Mouse (Mus musculus) midbrain, postnatal 0 days (tissue): ENCODE results near the gene C2cd2. TPM values are rescaled to one million over a fixed set of nuclear protein-coding genes. Genes with fewer than 3 reads are reported as not detected.

Experiments
- ATAC-seq: fragments of 200-750 bp; cut with Nextera tagmentation; 2 replicates; pipeline ENCODE4 v1.8.0; 2017; ENCODE audit warnings: moderate number of reproducible peaks, mild to moderate bottlenecking, moderate TSS enrichment, moderate library complexity; ENCODE audit not compliant: low FRiP score
- DNase-seq: peaks from one replicate; pipeline ENCODE4 v3.0.0-alpha.2; 2015; ENCODE audit warnings: low spot score
- H3K27ac ChIP-seq: fragments of 300-500 bp; sonication (generic); 2 replicates; pipeline ENCODE4 v1.5.1; 2014; ENCODE audit warnings: low read depth, mild to moderate bottlenecking, low read length, mixed read lengths
- H3K27me3 ChIP-seq: fragments of 300-500 bp; sonication (generic); 2 replicates; pipeline ENCODE4 v1.6.1; 2014; ENCODE audit warnings: low read length, control low read depth, mixed read lengths; ENCODE audit not compliant: insufficient read depth
- H3K36me3 ChIP-seq: fragments of 300-500 bp; sonication (generic); 2 replicates; pipeline ENCODE4 v1.6.1; 2014; ENCODE audit warnings: low read length, control low read depth, mixed read lengths; ENCODE audit not compliant: insufficient read depth
- H3K4me1 ChIP-seq: fragments of 300-500 bp; sonication (generic); 2 replicates; pipeline ENCODE4 v1.6.1; 2014; ENCODE audit warnings: mild to moderate bottlenecking, control low read depth, antibody characterized with exemption, low read length, mixed read lengths; ENCODE audit not compliant: insufficient read depth
- H3K4me2 ChIP-seq: fragments of 300-500 bp; sonication (generic); 2 replicates; pipeline ENCODE4 v1.6.1; 2014; ENCODE audit warnings: low read depth, mild to moderate bottlenecking, low read length, mixed read lengths; ENCODE audit not compliant: poor library complexity, severe bottlenecking
- H3K4me3 ChIP-seq: fragments of 300-500 bp; sonication (generic); 2 replicates; pipeline ENCODE4 v1.5.1; 2014; ENCODE audit warnings: low read depth, mild to moderate bottlenecking, low read length, moderate library complexity
- H3K9ac ChIP-seq: fragments of 300-500 bp; sonication (generic); replicated peaks from 2 replicates; pipeline ENCODE4 v1.6.1; 2014; ENCODE audit warnings: mild to moderate bottlenecking, low read length, moderate library complexity, mixed read lengths; ENCODE audit not compliant: poor library complexity, severe bottlenecking
- H3K9me3 ChIP-seq: fragments of 300-500 bp; sonication (generic); 2 replicates; pipeline ENCODE4 v1.6.1; 2016; ENCODE audit warnings: low read length, control low read depth
- CTCF ChIP-seq: IDR thresholded peaks from 2 replicates; pipeline ENCODE4 v1.5.1; 2016; ENCODE audit warnings: antibody characterized with exemption, mild to moderate bottlenecking
- WGBS: fragments of 180-500 bp; shearing (Covaris S2); extraction: QIAGEN DNeasy Blood & Tissue Kit; methylation state at CpG from one replicate; pipeline ENCODE4 v1.1.7; 2014; 5-methylcytosine and 5-hydroxymethylcytosine counted together
- polyA plus RNA-seq: library from polyadenylated mRNA; unstranded; fragments of >200 nt; fragmentation: Nextera tagmentation; extraction: Ambion mirVana; gene quantifications from 2 replicates; pipeline ENCODE4 v1.2.1, GENCODE M21; 2015
- total RNA-seq: library from RNA; depleted of rRNA; stranded (reverse); fragments of >200 nt; gene quantifications from 2 replicates; pipeline ENCODE4 v1.2.3, GENCODE M21; 2014

The C2cd2 gene
- total and polyA plus RNA-seq, 2 experiments from 2014 or later, result 12.1 to 27.0 TPM

- no peaks in the 10 kb centered on the region for H3K4me1 ChIP-seq
Measured at GRCm38 (mm10) chr16:97828207-97828606, 134.2 kb downstream of the C2cd2 start.

GRCm38 (mm10) chr16:97823311-97824007 lies 138.9 kb downstream of the C2cd2 start:
- no peak for TF ChIP-seq CTCF
- no peak for DNase-seq
- Histone ChIP-seq H3K27ac (no peak overlapping the region), H3K4me1 (no peaks in the 10 kb centered on the region), H3K9ac (no peak overlapping the region), H3K9me3 (no peaks in the 10 kb centered on the region), H3K4me3 (no peak overlapping the region), H3K4me2 (no peak overlapping the region), H3K36me3 (peaks cover 29% of the 10 kb centered on the region), H3K27me3 (no peaks in the 10 kb centered on the region)
- WGBS, result 99% methylated on average over 6 of the region's 6 CpGs
- no peak for ATAC-seq

More at GRCm38 (mm10) chr16:97828207-97828606, 134.2 kb downstream of the C2cd2 start:
- 96% methylated on average over 1 of the region's 1 CpGs for WGBS
- Histone ChIP-seq H3K27me3 (no peaks in the 10 kb centered on the region), H3K9me3 (no peaks in the 10 kb centered on the region), H3K4me3 (no peak overlapping the region), H3K4me2 (no peak overlapping the region), H3K27ac (no peak overlapping the region), H3K9ac (no peak overlapping the region), H3K36me3 (peaks cover 45% of the 10 kb centered on the region)
- no peak for ATAC-seq
- no peak for TF ChIP-seq CTCF
- DNase-seq, result no peak

GRCm38 (mm10) chr16:97819532-97819931 lies 142.9 kb downstream of the C2cd2 start:
- Histone ChIP-seq H3K9ac (no peak overlapping the region), H3K4me1 (no peaks in the 10 kb centered on the region), H3K36me3 (peaks cover 43% of the 10 kb centered on the region), H3K4me2 (no peak overlapping the region), H3K4me3 (no peak overlapping the region), H3K27me3 (no peaks in the 10 kb centered on the region), H3K27ac (no peak overlapping the region), H3K9me3 (no peaks in the 10 kb centered on the region)
- 88% methylated on average over 4 of the region's 4 CpGs for WGBS
- no peak for TF ChIP-seq CTCF
- DNase-seq, result no peak
- ATAC-seq, result no peak

GRCm38 (mm10) chr16:97817414-97817813 lies 145.0 kb downstream of the C2cd2 start:
- H3K27me3 ChIP-seq, result no peaks in the 10 kb centered on the region
- no peaks in the 10 kb centered on the region for H3K4me1 ChIP-seq
- H3K9me3 ChIP-seq, result no peaks in the 10 kb centered on the region
- H3K27ac ChIP-seq, result no peak overlapping the region
- H3K4me3 ChIP-seq, result no peak overlapping the region
- H3K36me3 ChIP-seq, result peaks cover 52% of the 10 kb centered on the region
- no peak for TF ChIP-seq CTCF
- DNase-seq (no peak), ATAC-seq (no peak)
- H3K4me2 ChIP-seq, result no peak overlapping the region
- no peak overlapping the region for H3K9ac ChIP-seq
- 90% methylated on average over 1 of the region's 1 CpGs for WGBS

GRCm38 (mm10) chr16:97815269-97815668 lies 147.1 kb downstream of the C2cd2 start:
- no peak overlapping the region for H3K27ac ChIP-seq
- DNase-seq (no peak), ATAC-seq (no peak)
- no peaks in the 10 kb centered on the region for H3K27me3 ChIP-seq
- peaks cover 63% of the 10 kb centered on the region for H3K36me3 ChIP-seq
- no peak for TF ChIP-seq CTCF
- no peak overlapping the region for H3K4me3 ChIP-seq
- H3K9ac ChIP-seq, result no peak overlapping the region
- no peaks in the 10 kb centered on the region for H3K4me1 ChIP-seq
- no peak overlapping the region for H3K4me2 ChIP-seq
- H3K9me3 ChIP-seq, result no peaks in the 10 kb centered on the region
- WGBS, result 88% methylated on average over 5 of the region's 5 CpGs

GRCm38 (mm10) chr16:97814060-97814459 lies 148.3 kb downstream of the C2cd2 start:
- Histone ChIP-seq H3K4me3 (no peak overlapping the region), H3K9ac (no peak overlapping the region), H3K27ac (no peak overlapping the region), H3K4me1 (no peaks in the 10 kb centered on the region), H3K27me3 (no peaks in the 10 kb centered on the region), H3K9me3 (no peaks in the 10 kb centered on the region), H3K36me3 (peaks cover 69% of the 10 kb centered on the region), H3K4me2 (no peak overlapping the region)
- no peak for ATAC-seq
- no peak for TF ChIP-seq CTCF
- no peak for DNase-seq
- WGBS, result 94% methylated on average over 2 of the region's 2 CpGs
